In the genomic region with DNA sequence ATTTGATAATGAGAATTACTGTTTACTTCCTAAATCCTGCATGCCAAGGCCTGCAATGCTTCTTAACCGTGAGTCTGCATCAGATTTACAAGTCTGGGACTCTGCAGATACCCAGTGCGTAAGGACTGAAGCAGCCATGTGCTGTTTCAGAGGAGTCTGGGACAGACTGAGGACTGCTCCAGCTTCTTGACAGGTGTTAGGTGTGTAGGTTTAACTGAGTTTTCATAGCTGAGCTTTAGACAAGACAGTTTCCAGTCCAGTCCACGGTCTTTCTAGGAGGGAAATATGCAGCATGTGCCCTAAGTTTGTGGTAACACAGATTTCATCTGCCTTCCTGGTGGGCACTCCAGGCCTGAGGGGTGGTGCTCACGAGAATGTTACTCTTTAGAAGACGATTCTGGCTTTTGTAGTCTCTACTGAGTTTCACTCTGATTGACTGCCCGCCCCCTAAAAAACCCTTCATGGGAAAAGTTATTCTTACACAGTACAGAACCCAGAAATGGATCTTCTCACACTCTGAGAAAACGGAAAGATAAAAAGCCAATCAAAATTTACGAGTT, we compare ENCODE assay signal across 23 mouse cellular contexts. TPM values are rescaled to one million over a fixed set of nuclear protein-coding genes. Genes with fewer than 3 reads are reported as not detected.
DNase-seq lines count a peak whose midpoint lies in the region; ATAC-seq and TF ChIP-seq lines count a peak whose summit lies in the region.
"Had no signal": no experiment of that assay in that cellular context is flagged by ENCODE, and none has a peak within 500 bp of the region (broad histone marks: within the 10 kb centered on the region; RNA-seq: fewer than 3 reads in every experiment).

No protein-coding gene starts in this region.

- H3K9me3 ChIP-seq in intestine, embryonic 14.5 days (ENCODE audit: control insufficient read depth, low read length): peaks cover 2% of the 10 kb centered on the region; the same call in 1 of the 2 replicates
- H3K9me3 ChIP-seq in intestine, embryonic 15.5 days: no peaks in the 10 kb centered on the region
- H3K9me3 ChIP-seq in ES-Bruce4 (replicated peaks; ENCODE audit: control insufficient read depth, insufficient read depth, low read length, poor library complexity, severe bottlenecking): peaks cover 3% of the 10 kb centered on the region; the same call in 1 of the 2 replicates
- 0 out of 2 replicates have a peak, but pooled peaks cover 3% of the 10 kb centered on the region for H3K9me3 ChIP-seq in limb, embryonic 13.5 days
- H3K9me3 ChIP-seq: heart, embryonic 15.5 days; liver, embryonic 15.5 days; megakaryocyte, embryonic 14.5 days had no signal

- no peak overlapping the region; the same call in 1 of the 2 replicates for H3K27ac ChIP-seq in intestine, embryonic 14.5 days (ENCODE audit: low read depth)
- no peak overlapping the region for H3K27ac ChIP-seq in intestine, embryonic 15.5 days
- H3K27ac ChIP-seq in ES-Bruce4 (ENCODE audit: insufficient read depth, low read length): peak overlapping the region; percentile 87
- peak overlapping the region; percentile 22; the same call in 1 of the 2 replicates for H3K27ac ChIP-seq in limb, embryonic 13.5 days
- H3K27ac ChIP-seq: gastrocnemius, adult 2 months; heart, embryonic 15.5 days; hindbrain, embryonic 12.5 days; liver, embryonic 15.5 days had no signal

- TF ChIP-seq EP300 in ES-Bruce4 (IDR thresholded peaks at IDR 0.05; ENCODE audit: insufficient read depth, low read depth, low read length): no peak

- no peak overlapping the region for H3K9ac ChIP-seq in intestine, embryonic 14.5 days (ENCODE audit: low read length)
- H3K9ac ChIP-seq in intestine, embryonic 15.5 days: no peak overlapping the region
- no peak overlapping the region; the same call in 1 of the 2 replicates for H3K9ac ChIP-seq in ES-Bruce4 (ENCODE audit: low read depth, poor library complexity, severe bottlenecking)
- no peak overlapping the region for H3K9ac ChIP-seq in limb, embryonic 13.5 days
- H3K9ac ChIP-seq: heart, embryonic 15.5 days; hindbrain, embryonic 12.5 days; liver, embryonic 15.5 days had no signal

- H3K36me3 ChIP-seq in intestine, embryonic 14.5 days (ENCODE audit: control insufficient read depth, insufficient read depth, low read length): no peaks in the 10 kb centered on the region
- no peaks in the 10 kb centered on the region for H3K36me3 ChIP-seq in intestine, embryonic 15.5 days
- no peaks in the 10 kb centered on the region for H3K36me3 ChIP-seq in ES-Bruce4 (ENCODE audit: control insufficient read depth, insufficient read depth, low read length, poor library complexity, severe bottlenecking)
- no peaks in the 10 kb centered on the region for H3K36me3 ChIP-seq in limb, embryonic 13.5 days
- H3K36me3 ChIP-seq: heart, embryonic 15.5 days; hindbrain, embryonic 12.5 days; liver, embryonic 15.5 days had no signal

- no peak for ATAC-seq in intestine, embryonic 14.5 days (replicated peaks; ENCODE audit: low FRiP score, low TSS enrichment, low read depth)
- no peak for ATAC-seq in intestine, embryonic 15.5 days
- no peak for ATAC-seq in limb, embryonic 13.5 days (ENCODE audit: low FRiP score, low read depth)
- ATAC-seq in monocyte, adult 5-6 weeks (replicated peaks; ENCODE audit: insufficient number of reproducible peaks, low FRiP score, low TSS enrichment, poor library complexity, severe bottlenecking): no peak
- ATAC-seq: forebrain, embryonic 16.5 days; intestine, postnatal 0 days; midbrain, embryonic 16.5 days had no signal

- peaks cover 4% of the 10 kb centered on the region; the same call in 1 of the 2 replicates for H3K4me1 ChIP-seq in intestine, embryonic 14.5 days (replicated peaks; ENCODE audit: control insufficient read depth, insufficient read depth, low read length)
- H3K4me1 ChIP-seq in intestine, embryonic 15.5 days (replicated peaks): 0 out of 2 replicates have a peak, but pooled peaks cover 3% of the 10 kb centered on the region
- peaks cover 5% of the 10 kb centered on the region for H3K4me1 ChIP-seq in ES-Bruce4 (ENCODE audit: control insufficient read depth, insufficient read depth, low read length)
- H3K4me1 ChIP-seq in limb, embryonic 13.5 days: peaks cover 7% of the 10 kb centered on the region; the same call in 1 of the 2 replicates
- H3K4me1 ChIP-seq: hindbrain, embryonic 12.5 days had no signal

- no peak for TF ChIP-seq CTCF in ES-Bruce4 (IDR thresholded peaks at IDR 0.05; ENCODE audit: low read depth, low read length)

- TF ChIP-seq POLR2A in ES-Bruce4 (IDR thresholded peaks at IDR 0.05; ENCODE audit: insufficient read depth, low read length): no peak

- H3K4me2 ChIP-seq in intestine, embryonic 14.5 days (ENCODE audit: low read length): no peak overlapping the region
- H3K4me2 ChIP-seq in intestine, embryonic 15.5 days (replicated peaks): no peak overlapping the region
- H3K4me2 ChIP-seq in limb, embryonic 13.5 days (replicated peaks): no peak overlapping the region
- H3K4me2 ChIP-seq: heart, embryonic 15.5 days; hindbrain, embryonic 12.5 days; liver, embryonic 15.5 days had no signal

- 47% methylated on average over 8 of the region's 8 CpGs for WGBS in intestine, embryonic 14.5 days
- 56% methylated on average over 8 of the region's 8 CpGs for WGBS in intestine, embryonic 15.5 days
- 46% methylated on average over 8 of the region's 8 CpGs for WGBS in limb, embryonic 13.5 days

- H3K27me3 ChIP-seq in intestine, embryonic 14.5 days (replicated peaks; ENCODE audit: control insufficient read depth, insufficient read depth, low read length): no peaks in the 10 kb centered on the region
- no peaks in the 10 kb centered on the region for H3K27me3 ChIP-seq in intestine, embryonic 15.5 days (replicated peaks)
- H3K27me3 ChIP-seq in ES-Bruce4 (ENCODE audit: control insufficient read depth, insufficient read depth, low read length, poor library complexity, severe bottlenecking): no peaks in the 10 kb centered on the region
- H3K27me3 ChIP-seq in limb, embryonic 13.5 days: no peaks in the 10 kb centered on the region
- H3K27me3 ChIP-seq: heart, embryonic 15.5 days; hindbrain, embryonic 12.5 days; liver, embryonic 15.5 days; megakaryocyte, embryonic 14.5 days had no signal

- no peak overlapping the region for H3K4me3 ChIP-seq in intestine, embryonic 14.5 days (ENCODE audit: low read depth, low read length)
- H3K4me3 ChIP-seq in intestine, embryonic 15.5 days (replicated peaks): no peak overlapping the region
- no peak overlapping the region for H3K4me3 ChIP-seq in ES-Bruce4 (ENCODE audit: low read depth, low read length)
- H3K4me3 ChIP-seq in limb, embryonic 13.5 days: no peak overlapping the region
- H3K4me3 ChIP-seq: erythroblast, embryonic 14.5 days; gastrocnemius, adult 2 months; heart, embryonic 15.5 days; hindbrain, embryonic 12.5 days; liver, embryonic 15.5 days; megakaryocyte, embryonic 14.5 days had no signal

- DNase-seq in intestine, embryonic 14.5 days (ENCODE audit: low spot score): peak; percentile 52
- DNase-seq in CD4-positive helper T cell, adult 2 months (ENCODE audit: low read depth, low spot score): peak; percentile 57
- no peak for DNase-seq in frontal cortex, postnatal 10 days (ENCODE audit: low spot score in 2 of 2)
- DNase-seq in layer of hippocampus, adult 9-10 months (ENCODE audit: low spot score): no peak
- DNase-seq: cerebellum, adult 9-11 months; gastrocnemius, adult 2 months; heart, adult 18-20 months; kidney, postnatal 36 days; lung, postnatal 10 days; thymus, adult 18-20 months had no signal

RNA-seq across cellular contexts. Expression of a gene that starts 17.7 kb away (rescaled TPM):
- 3.4 and 4.7 TPM in 2 replicates for polyA plus RNA-seq in intestine, embryonic 14.5 days (2014; fragmentation: Nextera tagmentation; extraction: Ambion mirVana)
- polyA plus RNA-seq in intestine, embryonic 15.5 days (2015; fragmentation: Nextera tagmentation; extraction: Ambion mirVana): 3.7 TPM in 2 replicates
- polyA plus RNA-seq in ES-Bruce4 (2011; ENCODE audit: insufficient read depth, insufficient read length, low read depth, missing spikeins): not detected in 2 replicates
- 3.2 and 4.9 TPM in 2 replicates for polyA plus RNA-seq in limb, embryonic 13.5 days (2015; fragmentation: Nextera tagmentation; extraction: Ambion mirVana)
- total RNA-seq in monocyte, adult 5-6 weeks (2017): 14.6 to 34.3 TPM (median 25.6 TPM) in 3 replicates

RNA-seq across cellular contexts. Expression of a gene that starts 31.7 kb away (rescaled TPM):
- 0.23 and 0.62 TPM in 2 replicates for polyA plus RNA-seq in intestine, embryonic 14.5 days (2014; fragmentation: Nextera tagmentation; extraction: Ambion mirVana)
- 0.29 and 0.34 TPM in 2 replicates for polyA plus RNA-seq in intestine, embryonic 15.5 days (2015; fragmentation: Nextera tagmentation; extraction: Ambion mirVana)
- polyA plus RNA-seq in ES-Bruce4 (2011; ENCODE audit: insufficient read depth, insufficient read length, low read depth, missing spikeins): not detected in 2 replicates
- 0.20 and 0.37 TPM in 2 replicates for polyA plus RNA-seq in limb, embryonic 13.5 days (2015; fragmentation: Nextera tagmentation; extraction: Ambion mirVana)
- 31.4 to 45.9 TPM (median 34.6 TPM) in 3 replicates for total RNA-seq in monocyte, adult 5-6 weeks (2017)
- total RNA-seq: gastrocnemius, adult 2 months; left cerebral cortex, postnatal 36 days had no signal
- polyA plus RNA-seq: erythroblast, embryonic 14.5 days; hindbrain, embryonic 12.5 days had no signal

Comparison
In these comparisons a context has a peak if more than half of its experiments do, and no peak if none do; other contexts are left out.
1. DNase-seq: peak in intestine, embryonic 14.5 days (single experiment) and CD4-positive helper T cell, adult 2 months (single experiment); none in frontal cortex, postnatal 10 days (0 of 2) and layer of hippocampus, adult 9-10 months (single experiment).
2. H3K27ac ChIP-seq: peak in ES-Bruce4 (single experiment) and limb, embryonic 13.5 days (single experiment); none in intestine, embryonic 14.5 days (single experiment) and intestine, embryonic 15.5 days (single experiment).